Mouse (Mus musculus): ENCODE data around the gene Cux1.
"Not testable (repeated sequence)": the region's sequence is repeated elsewhere in the genome, so short reads cannot be mapped to it uniquely, and the experiment has no call there.

Gene Cux1

DNA sequence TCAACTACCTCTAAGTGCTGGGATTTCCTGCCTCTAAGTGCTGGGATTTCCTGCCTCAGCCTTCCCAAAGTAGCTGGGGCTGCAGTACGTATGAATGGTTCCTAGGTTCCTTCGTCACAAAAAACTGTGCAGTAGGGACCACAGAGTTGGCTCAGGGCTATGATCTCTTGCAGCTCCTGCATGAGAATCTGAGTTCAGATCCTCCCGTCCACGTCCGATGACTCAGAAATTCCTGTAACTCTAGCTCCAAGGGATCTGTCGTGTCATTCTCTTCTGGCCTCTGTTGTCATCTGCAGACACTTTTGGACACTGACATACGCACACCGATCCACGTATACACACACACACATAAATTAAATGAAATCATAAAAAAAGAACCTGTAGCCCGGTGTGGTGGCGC is 354.6 kb downstream of the Cux1 start:
- DNase-seq (ENCODE audit: extremely low read depth, low read depth) = no peak

- DNase-seq (ENCODE audit: extremely low read depth, low read depth) = not testable (repeated sequence)
Observed at GRCm38 (mm10) chr5:136211341-136212102, 355.8 kb downstream of the Cux1 start.

GRCm38 (mm10) chr5:136210549-136210948 is 356.7 kb downstream of the Cux1 start:
- DNase-seq (ENCODE audit: extremely low read depth, low read depth) = no peak

GRCm38 (mm10) chr5:136201832-136202231 is 365.5 kb downstream of the Cux1 start:
- no peak for DNase-seq (ENCODE audit: extremely low read depth, low read depth)

- peak; percentile 18 for DNase-seq (ENCODE audit: extremely low read depth, low read depth)
Observed at GRCm38 (mm10) chr5:136199526-136199925, 367.8 kb downstream of the Cux1 start.

DNA sequence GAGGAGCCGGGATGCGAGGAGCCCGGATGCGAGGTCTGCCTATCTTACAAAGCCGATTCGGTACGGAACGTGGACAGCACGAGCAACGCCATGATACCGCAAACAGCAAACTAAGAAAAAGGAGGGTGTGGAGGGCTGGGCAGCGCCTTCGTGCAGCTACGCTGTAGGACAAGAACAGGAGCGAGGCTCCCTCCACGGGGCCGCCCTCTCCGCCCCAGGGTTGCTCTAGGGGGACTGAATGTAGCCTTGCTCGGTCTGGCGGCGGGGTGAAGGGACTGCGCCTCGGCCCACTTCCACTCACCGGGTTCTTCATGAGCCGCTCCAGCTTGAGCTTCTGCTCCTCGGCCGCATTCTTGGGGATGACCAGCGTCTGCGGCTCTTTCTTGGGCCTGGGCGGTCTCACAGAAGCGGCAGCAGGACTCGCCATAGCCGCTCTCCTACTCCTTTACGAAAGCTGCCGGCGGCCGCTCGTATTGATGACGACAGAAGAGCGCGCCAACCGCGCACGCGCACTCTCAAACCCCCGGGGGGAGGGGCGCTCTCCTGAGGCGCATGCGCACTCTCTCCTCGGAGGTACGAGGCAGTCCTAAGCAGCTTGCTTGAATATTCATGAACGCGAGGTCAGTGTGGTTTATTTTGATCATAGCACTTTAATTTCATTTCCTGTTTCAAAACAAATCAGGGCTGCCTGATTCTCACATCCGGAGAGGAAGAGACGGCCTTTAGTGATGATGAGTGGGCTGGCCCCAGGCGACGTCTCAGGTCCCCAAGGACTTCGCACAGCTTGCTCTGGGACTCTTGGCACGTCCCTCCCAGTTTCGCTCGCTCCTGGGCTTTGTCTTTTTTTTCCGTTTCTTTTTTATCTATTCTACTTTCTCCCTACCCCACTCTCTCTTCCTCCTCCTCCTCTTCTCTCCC is 368.6 kb downstream of the Cux1 start, which contains the start of gene Prkrip1:
Gene Prkrip1 (minus strand): TSS at position 490 of the 918 bp plus-strand sequence.
- peak; percentile 93 for DNase-seq (ENCODE audit: extremely low read depth, low read depth)

Measured in MEL-GATA-1-ER (cell line).